Mouse (Mus musculus) myocyte (in vitro differentiated cells): ENCODE results near the gene Rps28.

ENCODE experiments used
- MAX ChIP-seq: IDR thresholded peaks from one replicate; pipeline ENCODE4 v1.6.1; 2011; ENCODE audit warnings: low read depth, mild to moderate bottlenecking, control low read depth
- MYOD1 ChIP-seq, 3 experiments: IDR thresholded peaks; one replicate each; pipeline ENCODE4 v1.6.1; 2011; ENCODE audit warnings: control low read depth in 2 of 3, low read depth in 2 of 3, mild to moderate bottlenecking in 2 of 3, moderate library complexity in 1 of 3; ENCODE audit not compliant: insufficient read length in 2 of 3, control insufficient read depth in 1 of 3
- POLR2A ChIP-seq: IDR thresholded peaks from one replicate; pipeline ENCODE4 v1.6.1; 2011; ENCODE audit warnings: low read depth, mild to moderate bottlenecking, control low read depth, moderate library complexity; ENCODE audit not compliant: insufficient read length
- POLR2AphosphoS2 ChIP-seq: IDR thresholded peaks from one replicate; pipeline ENCODE4 v1.6.1; 2011; ENCODE audit warnings: low read depth, control low read depth; ENCODE audit not compliant: insufficient read length
- REST ChIP-seq: IDR thresholded peaks from one replicate; pipeline ENCODE4 v1.6.1; 2011; ENCODE audit warnings: mild to moderate bottlenecking, control low read depth, moderate library complexity; ENCODE audit not compliant: insufficient read depth, insufficient read length
- TCF12 ChIP-seq: IDR thresholded peaks from one replicate; pipeline ENCODE4 v1.6.1; 2011; ENCODE audit warnings: mild to moderate bottlenecking, control low read depth; ENCODE audit not compliant: poor library complexity, insufficient read depth, severe bottlenecking
- TCF3 ChIP-seq: IDR thresholded peaks from one replicate; pipeline ENCODE4 v1.6.1; 2011; ENCODE audit warnings: low read depth, control low read depth; ENCODE audit not compliant: insufficient read length
- USF1 ChIP-seq: IDR thresholded peaks from one replicate; pipeline ENCODE4 v1.6.1; 2011; ENCODE audit warnings: low read depth, mild to moderate bottlenecking, control low read depth, moderate library complexity

- TF ChIP-seq REST: no peak
- TF ChIP-seq POLR2A: no peak
- TF ChIP-seq TCF3: no peak
- TF ChIP-seq USF1: no peak
- no peak for TF ChIP-seq TCF12
- TF ChIP-seq POLR2AphosphoS2: no peak
- TF ChIP-seq MAX: no peak
- TF ChIP-seq MYOD1 (IDR thresholded peaks at IDR 0.05; ENCODE audit: control insufficient read depth in 1 of 3, insufficient read length in 2 of 3, low read depth in 2 of 3): no peak
Observed at GRCm38 (mm10) chr17:33775287-33775686, 49.1 kb downstream of the Rps28 start.
